Mouse (Mus musculus) T-cell, adult 2 months (primary cell): ENCODE measurements around the gene Tbc1d14.
A peak's percentile ranks its signal among the peaks of the same experiment; 100 is the strongest.

Source experiments
- DNase-seq: peaks from one replicate; pipeline ENCODE4 v3.0.0; 2022; ENCODE audit warnings: low spot score

Gene Tbc1d14

DNA sequence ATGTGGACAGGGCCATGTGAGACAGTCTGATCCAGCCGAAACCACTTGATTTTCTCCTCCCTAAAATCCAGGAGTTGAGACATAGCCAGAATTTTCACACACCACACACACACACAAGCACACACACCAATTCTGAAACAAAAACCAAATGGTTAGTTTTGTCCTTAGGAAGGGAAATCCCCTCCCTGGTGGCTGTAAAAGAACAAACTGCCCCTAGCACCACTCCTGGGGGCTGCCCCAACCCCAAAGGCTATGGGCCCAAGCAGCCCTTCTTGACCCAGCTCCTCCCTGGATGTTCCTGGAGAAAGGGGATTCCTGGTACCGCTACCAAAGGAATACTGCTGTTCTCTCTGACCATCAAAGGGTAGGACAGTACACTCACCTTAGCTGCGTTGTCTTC is 16.6 kb downstream of the Tbc1d14 start:
- no peak for DNase-seq

DNA sequence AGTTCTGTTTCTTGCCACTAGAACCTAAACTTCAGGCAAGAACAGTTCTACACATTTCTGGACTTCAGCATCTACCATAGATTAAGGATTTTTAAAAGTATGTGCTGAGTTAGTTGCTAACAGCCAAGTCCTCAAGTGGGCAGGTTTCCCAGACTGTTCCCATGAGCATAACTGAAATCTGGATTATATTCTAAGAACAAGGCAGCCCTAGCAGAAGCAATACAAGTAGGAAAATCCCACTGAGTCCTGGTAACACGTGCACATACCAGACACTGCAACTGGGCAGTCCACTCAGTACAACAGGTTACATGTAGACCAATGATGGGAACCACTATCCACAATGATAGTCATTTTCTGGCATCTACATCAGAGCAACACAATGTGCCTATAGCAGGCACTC is 17.3 kb downstream of the Tbc1d14 start:
- DNase-seq = no peak

DNA sequence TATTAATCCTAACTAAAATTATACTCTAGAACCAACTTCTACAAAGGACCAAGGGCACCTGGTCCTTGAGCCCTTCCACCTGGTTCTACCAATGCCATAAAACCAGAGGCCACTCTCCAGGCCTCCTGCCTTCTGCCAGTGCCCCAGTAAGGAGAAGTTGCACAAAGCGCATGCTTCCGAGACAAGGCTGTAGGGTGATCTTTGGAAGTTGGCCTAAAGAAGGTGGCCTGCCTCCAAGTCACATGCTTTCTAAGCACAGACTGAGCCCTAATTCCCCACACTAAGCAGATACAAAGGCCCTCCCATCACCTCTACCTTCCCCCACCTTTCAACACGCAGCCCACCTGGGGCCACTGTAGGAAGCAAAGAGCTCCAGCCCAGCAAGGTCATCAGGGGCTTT is 17.8 kb downstream of the Tbc1d14 start:
- no peak for DNase-seq

DNA sequence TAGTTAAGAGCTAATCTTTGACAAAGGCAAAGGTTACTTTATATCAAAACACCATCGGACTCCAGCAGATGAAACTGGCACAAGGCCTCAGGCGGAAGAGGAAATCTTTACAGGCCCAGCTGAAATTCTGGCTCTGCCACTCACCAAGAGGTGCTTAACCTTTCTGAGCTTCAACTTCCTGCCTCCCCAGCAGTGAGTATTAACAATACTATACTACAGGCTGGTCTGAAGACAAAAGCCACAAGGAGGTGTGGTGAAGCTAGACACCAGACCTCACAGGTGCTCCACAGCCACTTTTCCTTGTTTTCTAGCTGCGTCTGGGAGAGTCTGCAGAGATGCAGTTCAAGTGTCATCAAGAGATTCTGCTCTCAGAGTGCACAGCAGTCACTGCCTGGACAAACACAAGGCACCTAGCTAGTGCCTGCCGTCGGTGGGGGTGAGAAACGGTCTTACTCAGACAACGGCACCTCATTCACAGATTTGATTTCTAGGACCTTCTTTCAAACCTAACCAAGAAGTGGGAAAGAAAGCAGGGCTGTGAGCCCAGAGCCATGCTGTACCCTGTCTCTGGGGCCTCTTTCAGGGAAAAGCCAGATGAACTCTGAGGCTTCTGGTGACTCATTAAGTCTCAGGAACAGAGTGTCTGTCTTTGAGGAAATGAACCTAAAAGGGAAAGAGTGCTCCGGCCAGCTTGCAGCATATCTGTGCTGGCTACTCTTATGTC is 18.8 kb downstream of the Tbc1d14 start:
- DNase-seq = peak; percentile 54

DNA sequence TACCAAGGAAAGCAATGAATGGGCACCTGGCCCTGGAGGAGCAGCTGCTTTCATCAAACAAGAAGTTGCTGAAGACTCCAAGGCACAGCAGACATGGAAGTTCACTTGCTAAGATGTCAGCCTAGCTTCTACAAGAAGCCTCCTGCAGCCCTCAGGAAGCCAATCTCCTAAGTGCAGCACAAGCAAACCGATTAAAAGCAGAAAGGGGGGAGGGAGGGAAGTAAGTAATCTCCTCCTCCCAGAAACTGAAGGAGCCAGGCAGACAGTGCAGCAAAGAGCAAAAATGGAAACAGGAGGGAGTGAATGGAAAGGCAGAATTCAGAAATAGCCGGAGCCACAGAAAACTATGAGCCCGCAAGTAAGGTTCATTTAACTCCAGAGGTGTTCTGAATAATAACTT is 19.7 kb downstream of the Tbc1d14 start:
- DNase-seq = no peak

DNA sequence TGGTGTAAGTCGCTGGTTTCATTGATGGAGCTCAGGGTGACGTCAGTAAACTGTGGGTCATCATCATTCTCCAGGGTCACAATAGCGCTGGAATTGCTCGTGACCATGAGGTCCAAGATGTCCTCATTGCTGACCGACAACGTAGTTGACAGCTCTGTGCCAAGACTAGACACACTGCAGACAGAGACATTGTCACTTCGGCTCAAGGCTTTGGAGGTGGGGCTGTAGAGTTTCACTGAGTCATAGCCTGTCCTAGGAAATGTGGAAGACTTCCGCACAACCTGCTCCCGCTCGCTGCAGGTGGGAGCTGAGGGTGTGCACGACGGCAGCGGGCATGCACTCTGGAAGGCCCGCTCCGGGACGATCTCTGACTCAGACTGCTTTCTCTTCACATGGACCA is 21.7 kb downstream of the Tbc1d14 start:
- no peak for DNase-seq

DNA sequence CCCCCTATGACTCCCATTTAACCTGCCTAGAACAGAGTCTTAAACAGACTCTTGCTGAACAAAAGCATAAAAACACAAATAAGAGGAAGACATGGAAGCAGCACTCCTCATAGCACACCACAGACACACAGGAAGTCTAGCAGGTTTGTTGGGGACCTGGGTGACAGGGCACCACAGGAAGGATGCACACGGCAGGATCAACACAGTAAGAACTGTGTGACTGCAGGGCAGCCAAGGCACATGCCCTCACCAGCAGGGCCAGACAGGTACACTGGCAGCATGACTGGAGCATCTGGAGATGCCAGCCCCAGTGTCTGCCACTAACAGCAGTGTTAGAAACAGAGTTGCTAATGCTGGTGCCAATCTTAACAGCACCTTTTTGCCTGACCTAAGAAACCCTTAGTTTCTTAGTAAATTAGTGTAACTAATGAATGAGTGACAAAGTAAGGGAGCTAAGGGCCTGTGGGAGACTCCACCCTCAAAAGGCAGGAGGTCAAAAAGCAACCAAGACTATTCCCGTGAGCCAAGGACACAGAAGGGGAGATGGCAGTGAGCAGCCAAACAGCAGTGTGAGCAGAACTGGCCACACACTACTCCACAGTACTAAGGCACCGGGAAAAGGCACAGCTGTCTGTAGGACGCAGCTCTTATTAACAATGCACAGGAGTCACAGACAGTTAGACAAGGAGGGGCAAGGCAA is 22.4 kb downstream of the Tbc1d14 start:
- DNase-seq = peak; percentile 41

DNA sequence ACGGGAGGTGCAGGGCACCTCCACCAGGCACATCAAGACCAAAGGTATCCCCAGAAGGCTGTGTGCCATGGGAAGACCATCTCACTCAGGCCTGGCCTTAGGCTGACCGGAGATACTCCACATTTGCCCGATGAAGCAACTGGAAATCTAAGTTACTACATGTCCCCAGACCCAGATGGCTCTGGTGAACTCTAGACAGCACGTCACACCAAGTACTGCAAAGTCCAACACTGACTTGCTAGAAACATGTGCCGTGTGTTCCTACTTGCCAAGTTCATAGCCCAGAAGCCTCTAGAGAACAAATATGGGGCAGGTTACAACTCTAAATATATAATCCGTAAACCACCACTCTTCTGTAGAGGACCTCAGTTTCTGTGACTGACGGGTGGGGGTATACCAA is 23.0 kb downstream of the Tbc1d14 start:
- no peak for DNase-seq

DNA sequence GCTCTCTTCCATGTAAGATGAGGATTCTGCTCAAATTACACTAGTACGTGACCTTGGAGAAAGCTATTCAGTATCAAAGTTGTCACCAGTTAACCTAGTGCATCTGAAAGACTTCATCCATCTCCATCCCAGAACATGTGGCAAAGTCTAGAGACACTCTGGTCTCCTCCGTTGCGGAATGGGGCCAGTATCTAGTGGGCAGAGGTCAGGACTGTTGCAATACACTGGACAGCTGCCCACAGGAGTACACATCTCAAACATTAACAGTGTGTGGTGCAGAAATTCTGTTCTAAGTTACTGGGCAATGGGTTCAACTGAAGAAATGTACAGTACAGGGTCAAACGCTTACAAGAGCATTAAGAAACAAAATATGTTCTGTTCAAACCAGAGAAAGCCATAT is 25.0 kb downstream of the Tbc1d14 start:
- no peak for DNase-seq

DNA sequence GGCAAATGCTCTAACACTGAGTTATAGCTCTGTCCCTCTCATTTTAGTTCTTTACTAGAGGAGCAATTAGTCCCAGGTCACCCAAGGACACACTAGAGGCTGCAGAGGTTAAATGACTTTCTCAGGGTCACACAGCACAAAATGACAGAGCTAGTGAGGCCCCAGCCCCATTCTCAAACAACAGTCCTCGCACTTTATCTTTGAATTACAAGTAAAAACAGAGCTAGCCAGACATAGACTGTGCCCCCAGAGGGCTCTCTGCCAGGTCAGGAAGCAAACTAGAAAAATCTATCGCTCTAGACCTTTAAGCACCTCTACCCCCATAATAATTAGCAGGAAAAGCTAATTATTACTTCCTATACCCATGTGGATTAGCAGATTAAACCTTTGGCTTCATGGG is 25.4 kb downstream of the Tbc1d14 start:
- DNase-seq = no peak

DNA sequence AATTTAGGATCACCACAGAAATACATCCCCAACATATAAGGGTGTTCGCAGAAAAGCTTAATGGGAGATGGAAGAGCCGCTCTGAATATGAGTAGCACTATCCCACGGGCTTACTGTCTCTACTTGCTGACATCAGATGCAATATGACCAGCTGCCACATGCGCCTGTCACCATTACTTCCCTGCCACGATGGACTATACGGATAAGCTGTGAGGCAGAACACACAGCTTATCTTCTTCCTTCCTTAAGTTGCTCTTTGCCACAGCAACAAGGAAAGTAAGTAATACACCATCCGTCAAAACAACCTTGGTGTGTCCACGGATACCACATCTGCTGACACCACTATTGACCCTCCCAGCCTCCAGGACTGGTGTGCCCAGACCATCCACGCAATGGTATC is 28.5 kb downstream of the Tbc1d14 start:
- DNase-seq = no peak

DNA sequence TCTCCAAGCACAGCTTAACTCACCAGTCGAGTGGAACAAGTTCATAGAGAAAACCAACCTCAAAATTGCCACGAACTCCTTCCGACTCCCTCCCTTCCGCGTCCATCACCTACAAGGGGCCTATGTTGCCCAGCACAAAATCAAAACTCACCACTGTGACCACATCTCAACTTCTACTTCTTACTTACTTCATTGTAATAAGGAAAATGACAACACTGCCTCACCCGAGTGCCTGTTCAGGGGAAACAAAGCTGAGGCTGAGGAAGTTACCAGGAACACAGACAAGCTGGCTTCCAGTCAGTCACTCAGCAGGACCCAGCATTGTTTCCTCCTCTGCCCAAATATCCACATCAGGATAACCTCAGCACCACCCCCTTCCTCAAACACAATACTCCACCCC is 29.3 kb downstream of the Tbc1d14 start:
- DNase-seq = no peak

DNA sequence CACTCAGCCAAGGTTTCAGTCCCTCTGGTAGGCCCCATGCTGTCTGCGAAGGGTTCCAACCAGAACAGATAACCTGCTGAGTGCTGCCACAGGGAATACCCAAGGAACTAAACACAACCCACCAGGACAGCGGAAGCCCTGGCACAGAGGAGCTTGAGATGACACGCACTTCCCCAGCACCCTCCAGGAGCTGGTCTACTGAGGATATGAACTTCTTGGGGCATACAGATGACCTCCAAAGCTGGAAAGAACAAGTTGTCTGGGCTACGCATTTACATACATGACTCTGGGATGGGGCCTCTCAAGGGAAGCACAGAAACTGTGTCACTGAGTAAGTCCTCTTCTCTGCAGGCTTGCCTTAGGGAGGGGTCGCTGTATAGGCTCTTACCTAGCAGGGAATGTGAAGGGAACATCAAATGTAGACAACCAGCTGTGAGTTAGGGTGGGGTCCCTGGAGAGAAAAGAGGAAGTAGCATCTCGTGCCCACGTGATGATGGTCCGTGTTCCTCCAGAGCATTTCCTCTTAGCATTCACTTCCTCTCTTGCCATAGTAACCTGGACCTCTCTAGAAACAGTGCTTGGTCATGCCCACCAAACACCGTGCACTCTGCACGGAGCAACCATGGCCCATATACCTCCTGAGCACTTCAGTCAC is 30.2 kb downstream of the Tbc1d14 start:
- DNase-seq = peak; percentile 29

DNA sequence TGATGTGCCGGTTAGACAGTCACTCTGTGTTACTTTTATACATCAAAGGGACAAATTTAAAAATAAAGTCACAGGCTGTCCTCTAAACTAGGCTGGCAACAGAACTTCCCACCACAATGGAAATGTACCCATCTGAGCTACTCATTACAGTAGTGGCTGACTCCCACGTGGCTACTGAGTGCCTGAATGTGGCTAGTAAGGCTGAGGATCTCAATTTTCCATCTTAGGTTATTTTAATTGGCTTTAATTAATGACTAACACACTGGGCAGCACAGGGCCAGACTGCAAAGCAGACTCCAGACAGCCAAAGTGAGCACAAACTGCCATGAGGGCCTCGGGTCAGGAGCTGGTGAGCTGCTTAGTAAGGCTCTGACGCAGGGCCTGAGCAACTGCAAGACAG is 31.6 kb downstream of the Tbc1d14 start:
- DNase-seq = no peak

DNA sequence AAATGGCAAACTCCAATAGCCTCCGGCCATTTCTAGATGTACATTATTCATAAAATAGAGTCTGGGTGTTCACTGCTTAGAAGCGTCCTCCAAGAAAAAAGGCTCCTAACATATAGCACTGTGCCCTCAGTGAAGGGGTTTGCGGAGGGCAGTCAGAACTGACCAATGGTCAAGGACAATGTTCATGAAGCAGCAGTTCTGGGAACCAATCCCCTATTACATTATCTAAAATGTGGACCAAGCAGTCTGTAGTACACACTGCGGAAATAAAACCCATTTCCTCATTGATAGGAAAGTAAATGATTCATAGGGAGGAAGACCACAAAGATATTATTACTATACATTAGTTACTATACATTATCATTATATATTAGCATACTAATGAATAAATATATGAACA is 32.6 kb downstream of the Tbc1d14 start:
- no peak for DNase-seq

DNA sequence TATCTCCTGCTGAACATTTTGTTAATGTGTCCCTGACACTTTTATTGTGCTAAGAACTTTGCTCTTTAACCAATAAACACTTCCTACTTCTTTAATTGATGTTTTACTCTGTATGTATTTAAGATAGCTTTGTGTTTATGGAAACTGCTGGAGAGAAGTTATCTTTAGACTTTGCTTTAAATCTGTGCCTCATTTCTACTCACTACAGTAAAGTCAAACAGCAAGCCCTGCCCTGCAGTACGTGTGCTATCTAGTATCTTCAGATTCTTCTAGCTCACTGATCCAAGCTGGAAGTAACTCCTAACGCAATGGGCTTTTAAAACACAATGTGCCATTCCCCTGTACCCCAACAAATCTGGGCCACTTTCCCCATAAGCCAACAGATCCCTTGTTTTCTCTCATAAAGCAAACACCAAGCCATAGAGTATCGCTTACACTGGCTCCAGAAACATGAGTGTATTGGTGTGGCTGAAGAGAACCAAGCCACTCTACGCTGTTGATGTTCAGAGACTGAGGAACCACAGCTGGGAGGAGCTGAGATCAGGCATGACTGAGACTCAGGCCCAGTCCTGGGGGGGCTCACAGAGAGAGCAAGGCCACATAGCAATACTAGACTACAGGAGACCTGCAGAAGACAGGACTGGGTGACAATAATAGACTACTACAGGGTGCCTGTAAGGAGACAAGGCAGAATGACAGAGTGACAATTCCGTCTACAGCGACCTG is 33.4 kb downstream of the Tbc1d14 start:
- DNase-seq = no peak

DNA sequence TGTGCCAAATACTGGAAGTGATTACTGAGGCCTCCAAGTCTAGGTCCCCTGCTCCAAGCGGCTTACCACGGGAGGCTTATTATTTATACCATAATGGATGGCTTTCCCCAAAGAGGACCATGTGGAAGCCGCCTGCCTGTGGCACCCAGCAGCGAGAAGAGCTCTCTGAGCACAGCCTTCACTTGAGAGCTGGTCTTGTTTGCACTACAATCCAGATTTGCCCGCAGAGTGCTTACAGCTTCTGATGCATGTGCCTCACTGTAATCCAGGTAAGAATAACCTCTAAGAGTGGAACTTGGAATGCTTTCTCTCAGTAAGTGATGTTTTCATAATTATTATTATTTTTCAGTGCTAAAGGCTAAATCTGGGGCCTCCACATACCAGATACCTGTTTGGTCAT is 34.0 kb downstream of the Tbc1d14 start:
- no peak for DNase-seq

DNA sequence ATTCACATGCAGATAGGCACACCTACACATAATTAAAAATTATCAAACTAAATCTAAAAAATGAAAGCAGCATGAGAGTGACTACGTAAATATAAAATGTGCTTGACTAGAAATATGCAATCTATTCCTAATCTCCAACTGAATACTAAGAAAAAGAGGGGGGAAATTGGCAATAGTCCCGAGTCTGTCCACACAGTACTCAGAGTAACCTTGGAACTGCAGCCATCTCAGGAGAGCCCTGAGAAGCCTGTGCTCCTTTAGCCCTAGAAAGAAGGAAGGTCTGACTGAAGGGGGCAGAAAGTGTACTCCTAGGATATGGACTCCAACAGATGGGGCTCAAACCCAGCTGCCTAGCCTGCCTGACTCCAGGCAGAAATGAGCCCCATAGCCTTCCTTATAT is 34.5 kb downstream of the Tbc1d14 start:
- DNase-seq = no peak

DNA sequence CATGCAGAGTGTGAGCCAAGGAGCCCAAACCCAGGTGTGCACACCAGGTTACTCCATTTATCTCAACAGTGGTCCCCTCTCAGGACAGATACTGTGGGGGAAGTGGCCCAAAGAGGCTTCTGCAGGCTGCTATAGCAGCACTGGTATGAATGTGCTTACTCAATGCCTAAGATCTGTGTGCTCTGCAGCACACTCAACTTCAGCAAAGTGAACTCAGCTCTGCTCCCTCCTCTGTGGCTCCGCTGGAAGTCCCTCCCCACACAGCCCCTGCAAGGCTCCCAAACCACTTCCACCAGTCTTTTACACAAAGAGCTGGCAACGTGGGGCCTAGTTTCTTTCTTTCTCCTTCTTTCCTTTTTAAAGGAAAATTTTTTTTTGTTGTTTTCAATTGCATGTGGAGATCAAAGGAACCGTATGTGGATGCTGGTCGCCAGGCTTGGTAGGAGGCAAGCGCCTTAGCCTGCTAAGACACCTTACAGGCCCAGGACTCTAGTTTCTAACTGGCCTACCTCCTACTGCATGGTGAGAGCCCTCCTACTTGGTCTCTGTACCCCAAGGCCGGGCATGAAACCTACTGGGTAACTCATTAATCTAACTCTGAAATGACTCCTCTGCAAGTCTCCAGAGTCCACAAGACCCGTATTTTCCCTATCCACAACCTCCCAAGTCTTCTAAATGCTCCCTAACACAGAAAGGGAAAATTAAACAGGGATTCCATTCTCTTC is 35.3 kb downstream of the Tbc1d14 start:
- peak; percentile 45 for DNase-seq

DNA sequence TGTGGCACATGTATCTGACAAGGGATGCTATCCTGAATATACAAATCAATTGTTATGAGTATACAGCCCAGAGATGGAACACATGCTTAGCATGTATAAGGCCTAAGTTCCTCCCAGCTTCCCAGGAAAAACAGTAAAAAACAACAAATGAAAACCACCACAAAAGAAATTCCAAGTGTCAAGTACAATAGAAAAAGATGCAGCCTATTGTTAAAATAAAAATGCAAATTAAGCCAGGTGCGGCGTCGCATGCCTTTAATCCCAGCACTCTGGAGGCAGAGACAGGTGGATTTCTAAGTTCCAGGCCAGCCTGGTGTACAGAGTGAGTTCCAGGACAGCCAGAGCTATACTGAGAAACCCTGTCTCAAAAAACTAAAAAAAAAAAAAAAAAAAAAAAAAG is 36.2 kb downstream of the Tbc1d14 start:
- DNase-seq = no peak

DNA sequence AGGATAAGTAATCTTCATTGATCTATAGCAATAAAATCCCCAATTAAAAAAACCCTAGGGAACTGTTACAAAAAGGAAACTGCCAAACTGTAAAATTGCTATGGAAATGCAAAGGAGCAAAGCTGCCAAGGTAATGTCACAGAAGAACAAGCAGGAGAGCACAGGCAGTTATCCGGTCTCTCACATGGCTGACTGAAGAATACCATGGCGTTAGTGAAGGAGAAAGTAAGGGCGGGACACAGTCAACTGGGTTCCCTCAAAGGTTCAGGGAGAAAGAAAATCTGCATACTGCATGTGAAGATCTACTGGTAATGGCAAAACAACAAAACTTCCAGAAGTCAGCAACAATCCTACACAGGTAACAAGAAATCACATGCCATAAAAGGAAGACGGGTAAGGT is 36.8 kb downstream of the Tbc1d14 start:
- no peak for DNase-seq

DNA sequence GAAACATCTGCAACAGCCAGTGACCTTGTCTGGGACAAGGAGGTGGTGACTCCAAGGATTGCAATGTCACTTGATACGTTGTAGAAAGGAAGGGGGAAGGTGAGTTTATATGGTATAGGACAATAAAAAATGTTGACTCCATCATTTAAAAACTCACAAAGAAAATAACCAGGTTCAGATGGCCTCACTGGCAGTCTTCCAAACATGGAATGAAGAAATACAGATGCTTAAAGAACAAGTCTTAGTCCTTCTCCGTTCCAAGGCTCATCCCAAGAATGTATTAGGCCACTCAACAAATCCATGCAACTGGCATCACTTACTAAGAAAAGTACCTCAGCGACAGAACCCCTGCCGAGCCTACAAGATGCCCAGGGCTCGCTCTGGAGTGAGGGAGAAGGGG is 38.6 kb downstream of the Tbc1d14 start:
- DNase-seq = no peak
